Mouse (Mus musculus): Measurements from ENCODE around the gene Tnfrsf21. TPM values are rescaled to one million over a fixed set of nuclear protein-coding genes. Genes with fewer than 3 reads are reported as not detected.

The Tnfrsf21 gene
- polyA plus RNA-seq, 1 experiment from 2014 or later: 25.4 TPM

- Histone ChIP-seq H3K4me3 (no peak overlapping the region), H3K4me1 (no peaks in the 10 kb centered on the region), H3K27ac (replicated peaks) (no peak overlapping the region), H3K36me3 (no peaks in the 10 kb centered on the region), H3K9me3 (replicated peaks) (no peaks in the 10 kb centered on the region), H3K27me3 (ENCODE audit: low read depth, poor library complexity, severe bottlenecking) (no peaks in the 10 kb centered on the region)
- 93% methylated on average over 7 of the region's 7 CpGs for WGBS
- DNase-seq (ENCODE audit: low spot score): no peak
Observed at GRCm38 (mm10) chr17:43000598-43000997, 15.8 kb upstream of the Tnfrsf21 start.

GRCm38 (mm10) chr17:43012718-43013117 is 3.6 kb upstream of the Tnfrsf21 start:
- DNase-seq (ENCODE audit: low spot score): peak; percentile 61
- no peak overlapping the region for H3K27ac ChIP-seq (replicated peaks)
- no peaks in the 10 kb centered on the region for H3K27me3 ChIP-seq (ENCODE audit: low read depth, poor library complexity, severe bottlenecking)
- no peak overlapping the region for H3K4me3 ChIP-seq
- WGBS: 18% methylated on average over 6 of the region's 6 CpGs
- H3K4me1 ChIP-seq: peaks cover 2% of the 10 kb centered on the region
- H3K36me3 ChIP-seq: no peaks in the 10 kb centered on the region
- no peaks in the 10 kb centered on the region for H3K9me3 ChIP-seq (replicated peaks)

GRCm38 (mm10) chr17:43017341-43018052 is 1.1 kb downstream of the Tnfrsf21 start:
- no peaks in the 10 kb centered on the region for H3K27me3 ChIP-seq (ENCODE audit: low read depth, poor library complexity, severe bottlenecking)
- peak overlapping the region; percentile 94 for H3K27ac ChIP-seq (replicated peaks)
- no peaks in the 10 kb centered on the region for H3K9me3 ChIP-seq (replicated peaks)
- peaks cover 22% of the 10 kb centered on the region for H3K36me3 ChIP-seq
- DNase-seq (ENCODE audit: low spot score): peak; percentile 74
- peak overlapping the region; percentile 90 for H3K4me3 ChIP-seq
- 2% methylated on average over 39 of the region's 40 CpGs for WGBS
- peaks cover 17% of the 10 kb centered on the region for H3K4me1 ChIP-seq

GRCm38 (mm10) chr17:43018071-43018470 is 1.7 kb downstream of the Tnfrsf21 start:
- no peaks in the 10 kb centered on the region for H3K27me3 ChIP-seq (ENCODE audit: low read depth, poor library complexity, severe bottlenecking)
- no peaks in the 10 kb centered on the region for H3K9me3 ChIP-seq (replicated peaks)
- peaks cover 26% of the 10 kb centered on the region for H3K36me3 ChIP-seq
- H3K4me1 ChIP-seq: peaks cover 17% of the 10 kb centered on the region
- peak overlapping the region; percentile 90 for H3K4me3 ChIP-seq
- H3K27ac ChIP-seq (replicated peaks): peak overlapping the region; percentile 94
- no peak for DNase-seq (ENCODE audit: low spot score)

GRCm38 (mm10) chr17:43019660-43020059 is 3.3 kb downstream of the Tnfrsf21 start:
- Histone ChIP-seq H3K27me3 (ENCODE audit: low read depth, poor library complexity, severe bottlenecking) (no peaks in the 10 kb centered on the region), H3K4me1 (peaks cover 17% of the 10 kb centered on the region), H3K36me3 (peaks cover 26% of the 10 kb centered on the region), H3K9me3 (replicated peaks) (no peaks in the 10 kb centered on the region), H3K4me3 (no peak overlapping the region), H3K27ac (replicated peaks) (no peak overlapping the region)
- WGBS: 95% methylated on average over 9 of the region's 9 CpGs
- DNase-seq (ENCODE audit: low spot score): no peak

- Histone ChIP-seq H3K9me3 (replicated peaks) (no peaks in the 10 kb centered on the region), H3K4me1 (peaks cover 17% of the 10 kb centered on the region), H3K27ac (replicated peaks) (no peak overlapping the region), H3K27me3 (ENCODE audit: low read depth, poor library complexity, severe bottlenecking) (no peaks in the 10 kb centered on the region), H3K36me3 (peaks cover 32% of the 10 kb centered on the region), H3K4me3 (no peak overlapping the region)
- no peak for DNase-seq (ENCODE audit: low spot score)
- 91% methylated on average over 5 of the region's 5 CpGs for WGBS
Observed at GRCm38 (mm10) chr17:43021017-43021416, 4.7 kb downstream of the Tnfrsf21 start.

GRCm38 (mm10) chr17:43022056-43022455 is 5.7 kb downstream of the Tnfrsf21 start:
- Histone ChIP-seq H3K27me3 (ENCODE audit: low read depth, poor library complexity, severe bottlenecking) (no peaks in the 10 kb centered on the region), H3K4me3 (no peak overlapping the region), H3K9me3 (replicated peaks) (no peaks in the 10 kb centered on the region), H3K4me1 (peaks cover 17% of the 10 kb centered on the region), H3K27ac (replicated peaks) (no peak overlapping the region), H3K36me3 (peaks cover 34% of the 10 kb centered on the region)
- WGBS: 95% methylated on average over 9 of the region's 9 CpGs
- no peak for DNase-seq (ENCODE audit: low spot score)

GRCm38 (mm10) chr17:43023637-43024217 is 7.4 kb downstream of the Tnfrsf21 start:
- no peak overlapping the region for H3K4me3 ChIP-seq
- peaks cover 34% of the 10 kb centered on the region for H3K36me3 ChIP-seq
- no peaks in the 10 kb centered on the region for H3K27me3 ChIP-seq (ENCODE audit: low read depth, poor library complexity, severe bottlenecking)
- no peak for DNase-seq (ENCODE audit: low spot score)
- H3K4me1 ChIP-seq: peaks cover 4% of the 10 kb centered on the region; the same call in 1 of the 2 replicates
- no peak overlapping the region for H3K27ac ChIP-seq (replicated peaks)
- no peaks in the 10 kb centered on the region for H3K9me3 ChIP-seq (replicated peaks)
- WGBS: 91% methylated on average over 12 of the region's 12 CpGs

GRCm38 (mm10) chr17:43024531-43024930 is 8.2 kb downstream of the Tnfrsf21 start:
- WGBS: 85% methylated on average over 3 of the region's 3 CpGs
- H3K27ac ChIP-seq (replicated peaks): no peak overlapping the region

GRCm38 (mm10) chr17:43025048-43025447 is 8.7 kb downstream of the Tnfrsf21 start:
- Histone ChIP-seq H3K9me3 (replicated peaks) (no peaks in the 10 kb centered on the region), H3K36me3 (peaks cover 33% of the 10 kb centered on the region), H3K27me3 (ENCODE audit: low read depth, poor library complexity, severe bottlenecking) (no peaks in the 10 kb centered on the region), H3K27ac (replicated peaks) (no peak overlapping the region), H3K4me3 (no peak overlapping the region), H3K4me1 (no peaks in the 10 kb centered on the region)
- DNase-seq (ENCODE audit: low spot score): no peak
- whole genome bisulfite sequencing: 95% methylated on average over 6 of the region's 6 CpGs

More at GRCm38 (mm10) chr17:43024531-43024930, 8.2 kb downstream of the Tnfrsf21 start:
- no peaks in the 10 kb centered on the region for H3K4me1 ChIP-seq
- H3K4me3 ChIP-seq: no peak overlapping the region
- DNase-seq (ENCODE audit: low spot score): no peak
- H3K9me3 ChIP-seq (replicated peaks): no peaks in the 10 kb centered on the region
- peaks cover 34% of the 10 kb centered on the region for H3K36me3 ChIP-seq
- H3K27me3 ChIP-seq (ENCODE audit: low read depth, poor library complexity, severe bottlenecking): no peaks in the 10 kb centered on the region

GRCm38 (mm10) chr17:43025819-43026593 is 9.7 kb downstream of the Tnfrsf21 start:
- Histone ChIP-seq H3K27ac (replicated peaks) (no peak overlapping the region), H3K9me3 (replicated peaks) (no peaks in the 10 kb centered on the region), H3K36me3 (peaks cover 24% of the 10 kb centered on the region), H3K4me1 (no peaks in the 10 kb centered on the region), H3K27me3 (ENCODE audit: low read depth, poor library complexity, severe bottlenecking) (no peaks in the 10 kb centered on the region), H3K4me3 (no peak overlapping the region)
- DNase-seq (ENCODE audit: low spot score): no peak
- 93% methylated on average over 22 of the region's 22 CpGs for WGBS

GRCm38 (mm10) chr17:43026708-43027107 is 10.4 kb downstream of the Tnfrsf21 start:
- Histone ChIP-seq H3K27me3 (ENCODE audit: low read depth, poor library complexity, severe bottlenecking) (no peaks in the 10 kb centered on the region), H3K36me3 (peaks cover 19% of the 10 kb centered on the region), H3K4me1 (no peaks in the 10 kb centered on the region), H3K4me3 (no peak overlapping the region), H3K27ac (replicated peaks) (no peak overlapping the region), H3K9me3 (replicated peaks) (no peaks in the 10 kb centered on the region)
- WGBS: 94% methylated on average over 4 of the region's 4 CpGs
- no peak for DNase-seq (ENCODE audit: low spot score)

- H3K4me1 ChIP-seq: no peaks in the 10 kb centered on the region
- no peak overlapping the region for H3K4me3 ChIP-seq
- H3K27me3 ChIP-seq (ENCODE audit: low read depth, poor library complexity, severe bottlenecking): no peaks in the 10 kb centered on the region
- WGBS: 89% methylated on average over 3 of the region's 3 CpGs
- peaks cover 8% of the 10 kb centered on the region; the same call in 1 of the 2 replicates for H3K36me3 ChIP-seq
- H3K27ac ChIP-seq (replicated peaks): no peak overlapping the region
- no peak for DNase-seq (ENCODE audit: low spot score)
- no peaks in the 10 kb centered on the region for H3K9me3 ChIP-seq (replicated peaks)
Observed at GRCm38 (mm10) chr17:43029546-43029945, 13.2 kb downstream of the Tnfrsf21 start.

Data from midbrain, embryonic 10.5 days (tissue).